Mouse (Mus musculus) G1E (cell line): ENCODE results near the gene Nat8f3.
"Not testable (repeated sequence)": the region's sequence is repeated elsewhere in the genome, so short reads cannot be mapped to it uniquely, and the experiment has no call there.

Experiments used
- CTCF ChIP-seq: IDR thresholded peaks from 2 replicates; pipeline ENCODE4 v1.5.1; 2012; ENCODE audit warnings: low read depth, low read length, inconsistent platforms, mixed read lengths
- GATA1 ChIP-seq: IDR thresholded peaks from 2 replicates; pipeline ENCODE4 v1.6.1; 2012; ENCODE audit warnings: borderline replicate concordance, low read length, inconsistent platforms, mixed read lengths
- TAL1 ChIP-seq: conservative IDR thresholded peaks from 2 replicates; pipeline ENCODE4 v1.6.1; 2012; ENCODE audit warnings: low read depth, low read length, inconsistent platforms, mixed read lengths

DNA sequence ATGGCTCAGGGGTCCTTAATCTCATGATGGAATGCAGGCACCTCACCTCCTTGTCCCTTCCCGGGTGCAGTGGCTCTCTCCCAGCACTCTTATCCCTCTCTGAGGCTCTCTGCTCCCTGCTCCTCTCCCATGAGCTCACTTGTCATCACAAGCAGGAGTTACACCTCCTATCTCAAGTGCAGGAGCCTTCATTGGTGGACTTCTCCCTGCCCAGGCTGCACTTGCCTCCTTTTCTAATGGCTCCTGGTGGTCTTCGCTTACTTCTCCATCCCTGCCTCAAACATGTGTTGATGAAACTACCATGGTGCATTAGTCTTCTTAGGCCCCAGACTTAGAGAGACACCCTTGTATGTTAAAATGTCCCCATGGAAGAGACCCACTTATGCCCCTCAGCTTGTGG lies 2.9 kb downstream of the Nat8f3 start:
- TF ChIP-seq CTCF, GATA1, TAL1: not testable (repeated sequence)
